Mouse (Mus musculus): Measurements from ENCODE around the gene Caml.

GRCm38 (mm10) chr13:55644525-55644924 lies 21.7 kb downstream of the Caml start:
- no peak for TF ChIP-seq POLR2A (IDR thresholded peaks at IDR 0.05; ENCODE audit: low read depth, low read length)
- TF ChIP-seq CTCF (conservative IDR thresholded peaks at IDR 0.05 in 1 of 2, IDR thresholded peaks at IDR 0.05 in 1 of 2; ENCODE audit: low read depth in 2 of 2, low read length in 2 of 2), result peak in 1 of 2 experiments; percentile 25; a peak in 2 of 4 replicates
- TF ChIP-seq MAFK (IDR thresholded peaks at IDR 0.05; ENCODE audit: insufficient replicate concordance, low read length), result no peak
- no peak for TF ChIP-seq E2F4 (IDR thresholded peaks at IDR 0.05; ENCODE audit: insufficient replicate concordance, low read depth, low read length)
- no peak for TF ChIP-seq CHD2 (IDR thresholded peaks at IDR 0.05; ENCODE audit: low read length)
- no peak for TF ChIP-seq ZMIZ1 (IDR thresholded peaks at IDR 0.05; ENCODE audit: low read depth, low read length)
- TF ChIP-seq PAX5 (IDR thresholded peaks at IDR 0.05; ENCODE audit: low read length), result no peak
- TF ChIP-seq EP300 (IDR thresholded peaks at IDR 0.05; ENCODE audit: low read length), result no peak
